ENCODE assay signal across 6 mouse cellular contexts in the genomic region with DNA sequence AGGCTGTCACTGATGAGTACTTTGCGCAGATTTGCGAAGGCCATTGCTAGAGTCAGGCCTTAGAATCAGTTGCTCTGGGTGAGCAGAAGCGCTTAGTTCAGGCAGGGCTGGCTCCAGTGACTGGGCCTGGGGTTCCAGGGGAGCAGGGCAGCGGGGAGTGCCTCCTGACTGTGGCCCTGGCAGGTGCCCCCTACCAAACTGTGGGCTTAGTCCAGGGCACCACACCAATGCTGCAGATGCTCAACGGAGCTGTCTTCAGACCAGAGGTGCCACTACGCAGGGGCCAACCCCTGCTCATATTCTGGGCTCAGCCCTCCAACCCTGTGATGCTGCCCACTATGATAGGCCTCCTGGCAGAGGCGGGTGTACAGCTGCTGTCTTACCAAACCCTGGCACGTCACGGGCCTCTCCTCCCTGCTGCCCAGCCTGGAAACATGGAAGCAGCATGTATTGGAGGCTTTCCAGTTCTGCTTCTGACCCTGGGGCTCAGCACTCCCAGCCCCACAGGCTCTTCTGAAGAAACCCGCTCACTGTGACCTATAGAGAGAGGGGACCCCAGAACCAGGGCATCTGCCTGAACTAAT. TPM values are rescaled to one million over a fixed set of nuclear protein-coding genes. Genes with fewer than 3 reads are reported as not detected.
A peak's percentile ranks its signal among the peaks of the same experiment; 100 is the strongest.
DNase-seq lines count a peak whose midpoint lies in the region; ATAC-seq and TF ChIP-seq lines count a peak whose summit lies in the region.
"Not testable (repeated sequence)": the region's sequence is repeated elsewhere in the genome, so short reads cannot be mapped to it uniquely, and the experiment has no call there.

No protein-coding gene starts in this region.

- ATAC-seq in hindbrain, postnatal 0 days = not testable (repeated sequence)

- not testable (repeated sequence) for H3K4me1 ChIP-seq in hindbrain, postnatal 0 days (ENCODE audit: insufficient read depth, low read length); testis, adult 2 months (ENCODE audit: control insufficient read depth, insufficient read depth, low read length)

- TF ChIP-seq POLR2A in testis, adult 2 months (IDR thresholded peaks at IDR 0.05; ENCODE audit: control insufficient read depth, low read depth, low read length) = not testable (repeated sequence)

- H3K27me3 ChIP-seq in hindbrain, postnatal 0 days (ENCODE audit: insufficient read depth, low read length); testis, adult 2 months (ENCODE audit: control insufficient read depth, insufficient read depth, low read length): not testable (repeated sequence)

- intact Hi-C loops in left cerebral cortex, postnatal 4 days (cut with DNase I) = not testable (repeated sequence)

- H3K4me3 ChIP-seq in hindbrain, postnatal 0 days (ENCODE audit: low read length) = not testable (repeated sequence)
- peak overlapping the region; percentile 64 for H3K4me3 ChIP-seq in testis, adult 2 months (ENCODE audit: control insufficient read depth, low read depth, low read length)

- H3K9ac ChIP-seq in hindbrain, postnatal 0 days (replicated peaks; ENCODE audit: low read length) = not testable (repeated sequence)

- H3K36me3 ChIP-seq in hindbrain, postnatal 0 days (ENCODE audit: insufficient read depth, low read length); testis, adult 2 months (ENCODE audit: control insufficient read depth, insufficient read depth, low read length): not testable (repeated sequence)

- WGBS in hindbrain, postnatal 0 days = 75% methylated on average over 10 of the region's 10 CpGs

- H3K4me2 ChIP-seq in hindbrain, postnatal 0 days (ENCODE audit: low read depth, low read length) = not testable (repeated sequence)

- peak; percentile 67 for DNase-seq in cerebellum, adult 11-12 months
- DNase-seq in cerebellum, adult 9-10 months = peak; percentile 65
- peak; percentile 61 to 63 for DNase-seq in cerebellum, postnatal 14 days
- peak; percentile 23 for DNase-seq in hindbrain, postnatal 0 days (ENCODE audit: low spot score)
- peak; percentile 68 for DNase-seq in left cerebral cortex, postnatal 4 days

- H3K27ac ChIP-seq in hindbrain, postnatal 0 days = not testable (repeated sequence)
- 0 out of 2 replicates have a peak overlapping the region, but pooled peaks have one; percentile 29 for H3K27ac ChIP-seq in testis, adult 2 months (ENCODE audit: control insufficient read depth, insufficient read depth, low read depth, low read length)

- TF ChIP-seq CTCF in hindbrain, postnatal 0 days (IDR thresholded peaks at IDR 0.05; ENCODE audit: low read depth); testis, adult 2 months (IDR thresholded peaks at IDR 0.05; ENCODE audit: control insufficient read depth, insufficient read depth, insufficient replicate concordance, low read depth, low read length): not testable (repeated sequence)

- not testable (repeated sequence) for H3K9me3 ChIP-seq in hindbrain, postnatal 0 days (ENCODE audit: low read length)

RNA-seq across cellular contexts. Expression of a gene that starts 33.8 kb away (rescaled TPM):
- total RNA-seq in hindbrain, postnatal 0 days (2014; rRNA removed) = 1.2 and 2.6 TPM in 2 replicates
- 0.81 and 0.87 TPM in 2 replicates for polyA plus RNA-seq in hindbrain, postnatal 0 days (2015; fragmentation: Nextera tagmentation; extraction: Ambion mirVana)
- total RNA-seq in left cerebral cortex, postnatal 4 days (2021) = 1 to 10 TPM; 1.6 TPM
- 0.63 and 1.3 TPM in 2 replicates for polyA plus RNA-seq in testis, adult 2 months (2012; rRNA removed)
